Mouse (Mus musculus): Measurements from ENCODE around the gene Asap2. TPM values are rescaled to one million over a fixed set of nuclear protein-coding genes. Genes with fewer than 3 reads are reported as not detected.

The Asap2 gene
- polyA plus RNA-seq, 1 experiment from 2014 or later: 3.1 TPM

GRCm38 (mm10) chr12:21225358-21225757, 235.1 kb downstream of the Asap2 start:
- Histone ChIP-seq H3K4me3 (no peak overlapping the region), H3K27me3 (replicated peaks) (no peaks in the 10 kb centered on the region), H3K9ac (no peak overlapping the region), H3K4me2 (no peak overlapping the region), H3K9me3 (replicated peaks) (no peaks in the 10 kb centered on the region), H3K27ac (no peak overlapping the region), H3K4me1 (peaks cover 54% of the 10 kb centered on the region), H3K36me3 (no peaks in the 10 kb centered on the region; the same call in 1 of the 2 replicates)
- WGBS (ENCODE audit: insufficient replicate concordance): 73% methylated on average over 8 of the region's 8 CpGs
- ATAC-seq: no peak

- peaks cover 54% of the 10 kb centered on the region for H3K4me1 ChIP-seq
- 74% methylated on average over 9 of the region's 9 CpGs for WGBS (ENCODE audit: insufficient replicate concordance)
- H3K4me3 ChIP-seq: no peak overlapping the region
- no peak overlapping the region for H3K9ac ChIP-seq
- no peak overlapping the region for H3K27ac ChIP-seq
- H3K36me3 ChIP-seq: peaks cover 1% of the 10 kb centered on the region; the same call in 1 of the 2 replicates
- H3K9me3 ChIP-seq (replicated peaks): no peaks in the 10 kb centered on the region
- no peak for ATAC-seq
- no peaks in the 10 kb centered on the region for H3K27me3 ChIP-seq (replicated peaks)
- H3K4me2 ChIP-seq: no peak overlapping the region
Observed at GRCm38 (mm10) chr12:21226316-21226715, 236.1 kb downstream of the Asap2 start.

GRCm38 (mm10) chr12:21227076-21227980, 237.1 kb downstream of the Asap2 start:
- H3K9me3 ChIP-seq (replicated peaks): no peaks in the 10 kb centered on the region
- peak overlapping the region; percentile 38 for H3K4me2 ChIP-seq
- ATAC-seq: peak; percentile 57
- peak overlapping the region; percentile 77 for H3K27ac ChIP-seq
- 0 out of 2 replicates have a peak overlapping the region, but pooled peaks have one; percentile 28 for H3K9ac ChIP-seq
- peaks cover 8% of the 10 kb centered on the region for H3K36me3 ChIP-seq
- H3K4me3 ChIP-seq: no peak overlapping the region
- no peaks in the 10 kb centered on the region for H3K27me3 ChIP-seq (replicated peaks)
- WGBS (ENCODE audit: insufficient replicate concordance): 18% methylated on average over 6 of the region's 6 CpGs
- peaks cover 54% of the 10 kb centered on the region for H3K4me1 ChIP-seq

GRCm38 (mm10) chr12:21228650-21229049, 238.4 kb downstream of the Asap2 start:
- peak overlapping the region; percentile 42 for H3K4me2 ChIP-seq
- H3K4me3 ChIP-seq: no peak overlapping the region
- 14% methylated on average over 4 of the region's 4 CpGs for WGBS (ENCODE audit: insufficient replicate concordance)
- no peaks in the 10 kb centered on the region for H3K27me3 ChIP-seq (replicated peaks)
- no peaks in the 10 kb centered on the region for H3K9me3 ChIP-seq (replicated peaks)
- peak overlapping the region; percentile 54; the same call in 1 of the 2 replicates for H3K27ac ChIP-seq
- peak; percentile 25; the same call in 1 of the 2 replicates for ATAC-seq
- H3K36me3 ChIP-seq: peaks cover 8% of the 10 kb centered on the region
- no peak overlapping the region for H3K9ac ChIP-seq
- peaks cover 48% of the 10 kb centered on the region for H3K4me1 ChIP-seq

- Histone ChIP-seq H3K27me3 (replicated peaks) (no peaks in the 10 kb centered on the region), H3K4me1 (peaks cover 44% of the 10 kb centered on the region), H3K27ac (peak overlapping the region; percentile 54; the same call in 1 of the 2 replicates), H3K9ac (peak overlapping the region; percentile 9; the same call in 1 of the 2 replicates), H3K36me3 (peaks cover 8% of the 10 kb centered on the region), H3K4me2 (peak overlapping the region; percentile 42), H3K9me3 (replicated peaks) (no peaks in the 10 kb centered on the region), H3K4me3 (0 out of 2 replicates have a peak overlapping the region, but pooled peaks have one; percentile 0)
- 40% methylated on average over 17 of the region's 17 CpGs for WGBS (ENCODE audit: insufficient replicate concordance)
- ATAC-seq: peak; percentile 78
Observed at GRCm38 (mm10) chr12:21229076-21229918, 239.0 kb downstream of the Asap2 start.

GRCm38 (mm10) chr12:21233727-21234126, 243.5 kb downstream of the Asap2 start:
- H3K27ac ChIP-seq: no peak overlapping the region
- no peak for ATAC-seq
- H3K4me2 ChIP-seq: no peak overlapping the region
- H3K4me3 ChIP-seq: no peak overlapping the region
- H3K27me3 ChIP-seq (replicated peaks): no peaks in the 10 kb centered on the region
- H3K4me1 ChIP-seq: peaks cover 12% of the 10 kb centered on the region
- no peak overlapping the region for H3K9ac ChIP-seq
- 66% methylated on average over 7 of the region's 7 CpGs for whole genome bisulfite sequencing (ENCODE audit: insufficient replicate concordance)
- H3K36me3 ChIP-seq: peaks cover 15% of the 10 kb centered on the region
- H3K9me3 ChIP-seq (replicated peaks): no peaks in the 10 kb centered on the region

- H3K9ac ChIP-seq: no peak overlapping the region
- no peak overlapping the region for H3K27ac ChIP-seq
- ATAC-seq: no peak; the same call in 1 of the 2 replicates
- H3K4me1 ChIP-seq: peaks cover 4% of the 10 kb centered on the region
- H3K9me3 ChIP-seq (replicated peaks): no peaks in the 10 kb centered on the region
- no peaks in the 10 kb centered on the region for H3K27me3 ChIP-seq (replicated peaks)
- no peak overlapping the region for H3K4me2 ChIP-seq
- 39% methylated on average over 2 of the region's 2 CpGs for WGBS (ENCODE audit: insufficient replicate concordance)
- H3K36me3 ChIP-seq: peaks cover 23% of the 10 kb centered on the region
- H3K4me3 ChIP-seq: no peak overlapping the region
Observed at GRCm38 (mm10) chr12:21234560-21234959, 244.3 kb downstream of the Asap2 start.

GRCm38 (mm10) chr12:21241965-21242364, 251.7 kb downstream of the Asap2 start:
- ATAC-seq: no peak
- no peak overlapping the region for H3K9ac ChIP-seq
- H3K4me1 ChIP-seq: no peaks in the 10 kb centered on the region
- H3K36me3 ChIP-seq: peaks cover 18% of the 10 kb centered on the region
- no peaks in the 10 kb centered on the region for H3K27me3 ChIP-seq (replicated peaks)
- WGBS (ENCODE audit: insufficient replicate concordance): 78% methylated on average over 3 of the region's 3 CpGs
- H3K27ac ChIP-seq: no peak overlapping the region
- H3K4me2 ChIP-seq: no peak overlapping the region
- H3K9me3 ChIP-seq (replicated peaks): no peaks in the 10 kb centered on the region
- H3K4me3 ChIP-seq: no peak overlapping the region

GRCm38 (mm10) chr12:21244375-21244960, 254.2 kb downstream of the Asap2 start:
- Histone ChIP-seq H3K9me3 (replicated peaks) (no peaks in the 10 kb centered on the region), H3K4me3 (no peak overlapping the region), H3K36me3 (peaks cover 9% of the 10 kb centered on the region), H3K27me3 (replicated peaks) (no peaks in the 10 kb centered on the region), H3K27ac (no peak overlapping the region), H3K9ac (no peak overlapping the region), H3K4me2 (no peak overlapping the region), H3K4me1 (no peaks in the 10 kb centered on the region)
- 85% methylated on average over 11 of the region's 11 CpGs for WGBS (ENCODE audit: insufficient replicate concordance)
- no peak for ATAC-seq

- no peak overlapping the region for H3K4me2 ChIP-seq
- no peaks in the 10 kb centered on the region for H3K4me1 ChIP-seq
- H3K27ac ChIP-seq: no peak overlapping the region
- H3K36me3 ChIP-seq: peaks cover 28% of the 10 kb centered on the region
- H3K4me3 ChIP-seq: no peak overlapping the region
- H3K9me3 ChIP-seq (replicated peaks): no peaks in the 10 kb centered on the region
- no peaks in the 10 kb centered on the region for H3K27me3 ChIP-seq (replicated peaks)
- H3K9ac ChIP-seq: no peak overlapping the region
- WGBS (ENCODE audit: insufficient replicate concordance): 58% methylated on average over 7 of the region's 7 CpGs
- ATAC-seq: peak; percentile 62; the same call in 1 of the 2 replicates
Observed at GRCm38 (mm10) chr12:21247711-21248392, 257.6 kb downstream of the Asap2 start.
